Mouse (Mus musculus): ENCODE results near the gene Gm27021. TPM values are rescaled to one million over a fixed set of nuclear protein-coding genes. Genes with fewer than 3 reads are reported as not detected.

Gene Gm27021
- polyA plus RNA-seq, 1 experiment: not detected

DNA sequence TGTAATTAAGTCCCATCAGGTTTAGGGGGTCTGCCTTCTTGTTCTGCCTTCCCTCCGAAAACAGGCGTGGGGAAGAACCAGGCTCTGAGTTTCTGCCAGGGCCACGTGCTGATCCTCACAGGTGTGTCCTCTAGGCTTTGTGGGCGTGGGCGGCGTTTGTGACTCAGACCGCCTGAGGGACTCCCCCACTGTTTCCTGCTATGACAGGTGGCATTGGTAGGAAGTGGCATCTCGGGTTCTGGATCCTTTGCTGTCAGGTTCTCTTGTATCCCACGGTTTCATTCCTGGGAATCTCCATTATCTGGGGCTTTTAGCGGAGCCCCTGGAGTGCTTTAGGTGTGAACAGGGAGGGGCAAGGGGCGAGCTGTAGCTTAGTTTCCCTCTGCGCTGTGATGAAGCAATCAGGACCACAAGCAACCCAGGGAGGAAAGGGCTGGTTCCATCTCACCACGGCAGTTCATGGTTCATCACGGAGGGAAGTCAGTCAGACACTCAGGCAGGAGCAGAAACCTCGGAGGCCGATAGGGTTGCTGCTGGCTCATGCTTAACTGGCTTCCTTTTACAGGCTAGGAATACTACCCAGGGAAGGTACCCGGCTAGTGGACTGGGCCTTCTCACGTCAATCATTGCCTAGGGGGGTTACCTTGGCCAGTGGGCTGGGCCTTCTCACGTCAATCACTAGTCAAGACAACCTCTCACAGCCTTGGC lies 34.0 kb upstream of the Gm27021 start:
- Histone ChIP-seq H3K27me3 (ENCODE audit: control insufficient read depth, insufficient read depth, low read length) (no peaks in the 10 kb centered on the region), H3K36me3 (ENCODE audit: control insufficient read depth, insufficient read depth, low read length) (no peaks in the 10 kb centered on the region), H3K4me3 (ENCODE audit: low read depth, low read length) (peak overlapping the region; percentile 13), H3K27ac (ENCODE audit: insufficient read depth, low read depth, low read length) (peak overlapping the region; percentile 70), H3K4me1 (ENCODE audit: control insufficient read depth, insufficient read depth, insufficient read length, low read length) (peaks cover 22% of the 10 kb centered on the region)
- WGBS: 19% methylated on average over 19 of the region's 19 CpGs
- no peak for TF ChIP-seq POLR2A (IDR thresholded peaks at IDR 0.05; ENCODE audit: low read depth, low read length)

DNA sequence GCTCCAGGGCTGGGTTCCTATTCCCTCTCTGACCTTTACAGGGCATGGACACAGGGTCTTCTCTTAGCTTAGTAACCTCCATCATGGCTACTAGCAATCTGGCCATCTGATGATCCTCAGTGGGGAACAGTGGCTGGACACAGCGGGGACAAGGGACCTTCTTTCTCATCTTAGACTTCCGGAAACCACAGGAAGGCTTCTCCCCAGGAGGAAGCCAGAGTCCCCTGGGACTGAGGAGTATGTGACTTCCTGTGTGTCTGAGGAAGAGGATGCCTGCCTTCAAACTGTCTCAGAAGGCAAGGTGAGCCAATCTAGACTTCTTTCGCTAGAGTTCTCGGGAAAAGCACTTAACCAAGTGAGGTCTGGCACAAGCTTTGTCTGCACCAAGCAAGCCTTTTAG lies 32.2 kb upstream of the Gm27021 start:
- peaks cover 21% of the 10 kb centered on the region for H3K4me1 ChIP-seq (ENCODE audit: control insufficient read depth, insufficient read depth, insufficient read length, low read length)
- 90% methylated on average over 4 of the region's 4 CpGs for WGBS
- no peak overlapping the region for H3K27ac ChIP-seq (ENCODE audit: insufficient read depth, low read depth, low read length)
- no peaks in the 10 kb centered on the region for H3K27me3 ChIP-seq (ENCODE audit: control insufficient read depth, insufficient read depth, low read length)
- TF ChIP-seq CTCF (IDR thresholded peaks at IDR 0.05; ENCODE audit: extremely low read depth, insufficient read length, insufficient replicate concordance, low read depth, low read length): no peak
- no peak for TF ChIP-seq POLR2A (IDR thresholded peaks at IDR 0.05; ENCODE audit: low read depth, low read length)
- H3K36me3 ChIP-seq (ENCODE audit: control insufficient read depth, insufficient read depth, low read length): no peaks in the 10 kb centered on the region
- H3K4me3 ChIP-seq (ENCODE audit: low read depth, low read length): no peak overlapping the region

DNA sequence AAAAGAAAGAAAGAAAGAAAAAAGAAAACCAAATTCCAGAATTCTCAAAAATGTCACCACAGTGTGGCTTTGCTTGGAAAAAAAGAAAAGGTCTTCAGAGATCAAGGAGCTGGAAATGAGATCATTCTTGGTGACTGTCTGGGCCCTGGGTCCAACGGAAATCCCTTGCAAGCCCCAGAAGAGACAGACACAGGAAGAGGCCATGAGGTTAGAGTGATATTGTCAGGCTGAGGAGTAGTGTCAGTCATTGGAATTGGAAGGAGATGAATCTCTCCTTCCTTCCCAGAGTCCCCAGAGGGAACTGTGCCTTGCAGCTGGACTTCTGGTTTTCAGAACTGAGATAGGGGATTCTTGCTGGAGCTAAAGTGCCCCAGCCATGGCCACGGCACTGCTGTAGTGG lies 31.7 kb upstream of the Gm27021 start:
- H3K27ac ChIP-seq (ENCODE audit: insufficient read depth, low read depth, low read length): no peak overlapping the region
- H3K27me3 ChIP-seq (ENCODE audit: control insufficient read depth, insufficient read depth, low read length): no peaks in the 10 kb centered on the region
- no peak overlapping the region for H3K4me3 ChIP-seq (ENCODE audit: low read depth, low read length)
- peaks cover 23% of the 10 kb centered on the region for H3K4me1 ChIP-seq (ENCODE audit: control insufficient read depth, insufficient read depth, insufficient read length, low read length)
- TF ChIP-seq CTCF (IDR thresholded peaks at IDR 0.05; ENCODE audit: extremely low read depth, insufficient read length, insufficient replicate concordance, low read depth, low read length) (no peak), POLR2A (IDR thresholded peaks at IDR 0.05; ENCODE audit: low read depth, low read length) (no peak)
- 82% methylated on average over 2 of the region's 2 CpGs for WGBS
- H3K36me3 ChIP-seq (ENCODE audit: control insufficient read depth, insufficient read depth, low read length): no peaks in the 10 kb centered on the region

DNA sequence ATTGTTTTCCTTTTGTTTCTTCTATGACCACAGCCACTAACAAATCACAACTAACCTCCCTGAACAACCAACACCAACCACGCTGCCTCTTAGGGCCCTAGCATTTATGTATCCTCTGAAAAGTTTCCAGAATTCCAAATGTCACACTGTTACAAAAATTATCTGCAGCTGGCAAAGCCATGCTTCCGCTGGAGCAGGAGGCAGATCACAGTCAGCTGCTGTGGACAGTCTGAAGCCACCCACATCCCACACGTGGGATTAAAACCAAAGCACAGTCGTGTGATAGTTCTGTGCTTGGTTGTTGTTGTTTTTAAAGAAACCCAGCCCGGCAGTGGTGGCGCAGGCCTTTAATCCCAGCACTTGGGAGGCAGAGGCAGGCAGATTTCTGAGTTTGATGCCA lies 31.2 kb upstream of the Gm27021 start:
- no peaks in the 10 kb centered on the region for H3K27me3 ChIP-seq (ENCODE audit: control insufficient read depth, insufficient read depth, low read length)
- TF ChIP-seq POLR2A (IDR thresholded peaks at IDR 0.05; ENCODE audit: low read depth, low read length): no peak
- TF ChIP-seq CTCF (IDR thresholded peaks at IDR 0.05; ENCODE audit: extremely low read depth, insufficient read length, insufficient replicate concordance, low read depth, low read length): no peak
- WGBS: 74% methylated on average over 6 of the region's 6 CpGs
- H3K4me3 ChIP-seq (ENCODE audit: low read depth, low read length): no peak overlapping the region
- no peaks in the 10 kb centered on the region for H3K36me3 ChIP-seq (ENCODE audit: control insufficient read depth, insufficient read depth, low read length)
- peaks cover 27% of the 10 kb centered on the region for H3K4me1 ChIP-seq (ENCODE audit: control insufficient read depth, insufficient read depth, insufficient read length, low read length)
- H3K27ac ChIP-seq (ENCODE audit: insufficient read depth, low read depth, low read length): no peak overlapping the region

DNA sequence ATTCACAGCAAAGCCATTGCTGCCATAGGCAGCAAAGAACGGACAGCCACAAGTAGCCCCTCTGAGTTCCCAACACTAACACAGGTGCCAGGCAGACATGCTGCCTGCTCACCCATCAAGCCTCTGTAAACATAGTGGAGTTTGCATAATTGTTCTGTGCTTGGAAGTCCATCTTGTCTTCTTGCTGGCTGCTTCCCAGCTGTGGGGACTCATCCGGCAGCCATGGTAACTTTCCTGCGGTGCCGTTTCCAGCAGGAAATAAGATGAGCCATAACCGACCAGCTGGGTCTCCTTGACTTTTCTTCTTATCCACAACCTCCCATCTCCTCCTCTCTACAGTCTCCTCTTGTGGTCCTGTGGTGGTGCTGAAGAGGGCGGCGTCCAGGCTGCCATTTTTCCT lies 30.5 kb upstream of the Gm27021 start:
- no peak for TF ChIP-seq POLR2A (IDR thresholded peaks at IDR 0.05; ENCODE audit: low read depth, low read length)
- no peak for TF ChIP-seq CTCF (IDR thresholded peaks at IDR 0.05; ENCODE audit: extremely low read depth, insufficient read length, insufficient replicate concordance, low read depth, low read length)
- Histone ChIP-seq H3K4me1 (ENCODE audit: control insufficient read depth, insufficient read depth, insufficient read length, low read length) (peaks cover 31% of the 10 kb centered on the region), H3K27me3 (ENCODE audit: control insufficient read depth, insufficient read depth, low read length) (no peaks in the 10 kb centered on the region), H3K36me3 (ENCODE audit: control insufficient read depth, insufficient read depth, low read length) (no peaks in the 10 kb centered on the region), H3K27ac (ENCODE audit: insufficient read depth, low read depth, low read length) (peak overlapping the region; percentile 23; the same call in 1 of the 2 replicates), H3K4me3 (ENCODE audit: low read depth, low read length) (no peak overlapping the region)
- WGBS: 76% methylated on average over 7 of the region's 7 CpGs

DNA sequence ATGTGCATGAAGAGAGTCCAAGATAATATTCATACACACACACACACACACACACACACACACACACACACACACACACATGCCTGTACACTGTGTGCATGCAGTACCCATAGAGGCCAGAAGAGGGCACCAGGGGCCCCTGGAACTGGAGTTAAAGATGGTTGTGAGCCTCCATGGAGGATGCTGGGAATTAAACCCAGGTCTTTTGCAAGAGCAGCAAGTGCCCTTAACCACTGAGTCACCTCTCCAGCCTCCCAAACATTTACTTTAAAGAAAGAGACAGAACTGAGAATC lies 30.0 kb upstream of the Gm27021 start:
- peaks cover 31% of the 10 kb centered on the region for H3K4me1 ChIP-seq (ENCODE audit: control insufficient read depth, insufficient read depth, insufficient read length, low read length)
- H3K27ac ChIP-seq (ENCODE audit: insufficient read depth, low read depth, low read length): peak overlapping the region; percentile 23; the same call in 1 of the 2 replicates
- H3K36me3 ChIP-seq (ENCODE audit: control insufficient read depth, insufficient read depth, low read length): no peaks in the 10 kb centered on the region
- no peaks in the 10 kb centered on the region for H3K27me3 ChIP-seq (ENCODE audit: control insufficient read depth, insufficient read depth, low read length)
- no peak for TF ChIP-seq POLR2A (IDR thresholded peaks at IDR 0.05; ENCODE audit: low read depth, low read length)
- peak; percentile 57; the same call in 1 of the 2 replicates for TF ChIP-seq CTCF (IDR thresholded peaks at IDR 0.05; ENCODE audit: extremely low read depth, insufficient read length, insufficient replicate concordance, low read depth, low read length)
- H3K4me3 ChIP-seq (ENCODE audit: low read depth, low read length): no peak overlapping the region

DNA sequence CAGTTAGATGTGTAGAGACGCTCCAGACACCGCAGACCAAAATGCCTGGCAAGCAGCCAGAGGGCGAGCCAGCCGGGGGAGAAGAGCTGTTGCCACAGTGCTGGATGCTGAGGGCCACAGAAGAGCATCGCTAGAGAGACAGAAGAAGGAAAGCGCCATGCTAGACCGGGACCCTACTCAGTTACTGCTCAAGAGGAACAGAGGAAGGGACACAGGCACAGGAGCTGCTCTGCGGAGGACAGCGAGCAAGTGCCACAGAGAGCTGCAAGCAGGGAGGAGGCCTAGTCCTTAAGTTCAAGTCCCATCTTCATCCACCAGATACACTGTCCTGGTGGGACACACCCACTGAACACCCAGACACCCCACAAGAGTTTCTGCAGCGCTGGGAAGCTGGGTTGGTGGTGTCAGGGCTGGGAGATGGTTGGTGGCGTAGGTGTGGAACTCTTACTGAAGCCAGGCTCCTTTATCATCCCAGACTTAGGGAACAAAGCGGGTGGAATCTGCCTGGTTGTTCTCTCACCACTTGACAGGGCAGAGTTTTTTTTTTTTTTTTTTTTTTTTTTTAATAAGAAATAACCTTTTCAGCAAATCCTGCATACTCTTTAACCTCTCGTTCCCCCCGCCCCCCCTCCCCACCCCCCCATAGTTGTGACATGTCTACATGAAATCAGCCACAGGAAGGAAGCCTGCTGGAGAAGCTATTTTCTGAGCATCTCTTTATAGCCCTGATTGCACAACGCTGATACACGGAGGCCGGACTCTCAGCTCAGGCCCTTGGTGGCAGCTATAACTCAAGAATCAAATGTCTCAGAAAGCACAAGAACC lies 29.5 kb upstream of the Gm27021 start:
- Histone ChIP-seq H3K4me3 (ENCODE audit: low read depth, low read length) (no peak overlapping the region), H3K27ac (ENCODE audit: insufficient read depth, low read depth, low read length) (0 out of 2 replicates have a peak overlapping the region, but pooled peaks have one; percentile 1), H3K27me3 (ENCODE audit: control insufficient read depth, insufficient read depth, low read length) (no peaks in the 10 kb centered on the region), H3K4me1 (ENCODE audit: control insufficient read depth, insufficient read depth, insufficient read length, low read length) (peaks cover 32% of the 10 kb centered on the region), H3K36me3 (ENCODE audit: control insufficient read depth, insufficient read depth, low read length) (no peaks in the 10 kb centered on the region)
- WGBS: 58% methylated on average over 17 of the region's 17 CpGs
- TF ChIP-seq POLR2A (IDR thresholded peaks at IDR 0.05; ENCODE audit: low read depth, low read length) (no peak), CTCF (IDR thresholded peaks at IDR 0.05; ENCODE audit: extremely low read depth, insufficient read length, insufficient replicate concordance, low read depth, low read length) (no peak)
